Mouse (Mus musculus) spleen, postnatal 0 days (tissue): Measurements from ENCODE around the gene Cobl. TPM values are rescaled to one million over a fixed set of nuclear protein-coding genes. Genes with fewer than 3 reads are reported as not detected.

Experiments
- polyA plus RNA-seq: library from polyadenylated mRNA; unstranded; fragments of >200 nt; fragmentation: Nextera tagmentation; extraction: Ambion mirVana; gene quantifications from 2 replicates; pipeline ENCODE4 v1.2.1, GENCODE M21; 2015

The Cobl gene
- 1.8 and 1.9 TPM in 2 replicates for polyA plus RNA-seq

GRCm38 (mm10) chr11:12464181-12465162 lies at the start of gene Cobl:
Gene Cobl, minus strand, starts transcription at chr11:12464960.

